In the genomic region with DNA sequence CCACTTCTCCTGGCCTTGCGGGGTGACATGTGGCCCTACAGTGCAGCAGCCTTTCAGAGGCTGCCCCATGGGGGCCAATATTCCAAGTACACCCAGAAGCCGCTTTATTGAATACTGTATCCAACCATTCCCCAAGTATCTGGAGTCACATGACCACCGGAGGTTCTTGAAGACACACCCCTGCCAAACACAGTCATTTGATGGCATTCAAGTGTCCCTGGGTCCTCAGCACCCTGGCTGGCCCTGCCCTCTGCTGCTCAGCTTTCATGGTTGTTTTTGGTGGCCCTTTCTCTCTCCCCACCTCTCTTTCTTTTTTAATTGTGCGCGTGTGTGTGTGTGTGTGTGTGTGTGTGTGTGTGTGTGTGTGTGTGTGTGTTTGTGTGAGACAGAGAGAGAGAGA, we compare ENCODE assay signal across 17 mouse cellular contexts.
"Had no signal": no experiment of that assay in that cellular context is flagged by ENCODE, and none has a peak within 500 bp of the region (broad histone marks: within the 10 kb centered on the region; RNA-seq: fewer than 3 reads in every experiment).

No protein-coding gene starts in this region.

- H3K9me3 ChIP-seq: liver, embryonic 15.5 days; lung, embryonic 15.5 days; megakaryocyte, embryonic 14.5 days; midbrain, embryonic 13.5 days; midbrain, embryonic 15.5 days; neural tube, embryonic 12.5 days; stomach, embryonic 15.5 days had no signal

- H3K4me3 ChIP-seq: liver, embryonic 15.5 days; lung, embryonic 15.5 days; megakaryocyte, embryonic 14.5 days; midbrain, embryonic 13.5 days; midbrain, embryonic 15.5 days; neural tube, embryonic 12.5 days; stomach, embryonic 15.5 days had no signal

- H3K4me2 ChIP-seq: liver, embryonic 15.5 days; lung, embryonic 15.5 days; midbrain, embryonic 11.5 days; midbrain, embryonic 13.5 days; midbrain, embryonic 15.5 days; neural tube, embryonic 12.5 days; stomach, embryonic 15.5 days had no signal

- DNase-seq: liver, postnatal 0 days; lung, adult 2 months; lung, postnatal 10 days; right cerebral cortex, postnatal 14 days; thymus, adult 2 months; thymus, postnatal 25 days; thymus, postnatal 4 days had no signal

- H3K27me3 ChIP-seq: liver, embryonic 15.5 days; lung, embryonic 15.5 days; midbrain, embryonic 13.5 days; midbrain, embryonic 15.5 days; neural tube, embryonic 12.5 days; stomach, embryonic 15.5 days had no signal

- H3K9ac ChIP-seq: liver, embryonic 15.5 days; liver, postnatal 0 days; lung, embryonic 15.5 days; midbrain, embryonic 13.5 days; midbrain, embryonic 15.5 days; neural tube, embryonic 12.5 days; stomach, embryonic 15.5 days had no signal

- H3K27ac ChIP-seq: liver, embryonic 15.5 days; lung, embryonic 15.5 days; macrophage; midbrain, embryonic 13.5 days; midbrain, embryonic 15.5 days; neural tube, embryonic 12.5 days; stomach, embryonic 15.5 days; stomach, postnatal 0 days had no signal

- ATAC-seq: liver, postnatal 0 days; midbrain, embryonic 13.5 days; midbrain, embryonic 15.5 days had no signal

- H3K36me3 ChIP-seq: liver, embryonic 15.5 days; lung, embryonic 15.5 days; midbrain, embryonic 13.5 days; midbrain, embryonic 15.5 days; neural tube, embryonic 12.5 days; stomach, embryonic 15.5 days had no signal
